Mouse (Mus musculus): Measurements from ENCODE around the gene Id1. TPM values are rescaled to one million over a fixed set of nuclear protein-coding genes. Genes with fewer than 3 reads are reported as not detected.

Gene Id1
- polyA plus RNA-seq, 1 experiment from 2014 or later = 23.2 TPM

DNA sequence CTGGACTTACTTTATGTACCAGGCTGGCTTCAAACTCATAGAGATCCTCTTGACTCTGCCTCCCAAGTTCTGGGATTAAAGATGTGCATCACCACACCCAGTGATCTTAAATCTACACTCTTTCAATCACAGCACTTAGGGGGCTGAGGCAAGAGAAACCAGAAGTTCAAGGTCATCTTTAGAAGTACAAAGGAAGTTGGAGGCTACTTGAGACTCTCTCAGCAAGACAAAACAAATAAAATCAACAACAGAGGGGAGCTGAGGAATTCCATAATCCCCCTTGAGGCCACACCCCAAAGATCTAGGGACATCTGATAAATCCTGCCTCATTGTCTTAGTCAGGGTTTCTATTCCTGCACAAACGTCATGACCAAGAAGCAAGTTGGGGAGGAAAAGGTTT is 36.2 kb downstream of the Id1 start:
- no peak overlapping the region for H3K27ac ChIP-seq
- no peak overlapping the region for H3K9ac ChIP-seq
- H3K36me3 ChIP-seq = 0 out of 2 replicates have a peak, but pooled peaks cover 4% of the 10 kb centered on the region
- H3K4me3 ChIP-seq (replicated peaks) = no peak overlapping the region
- no peak for DNase-seq
- H3K9me3 ChIP-seq (replicated peaks) = no peaks in the 10 kb centered on the region
- peaks cover 61% of the 10 kb centered on the region for H3K4me1 ChIP-seq (replicated peaks)
- peaks cover 26% of the 10 kb centered on the region for H3K27me3 ChIP-seq
- no peak for ATAC-seq (ENCODE audit: low read depth)
- 27% methylated on average over 1 of the region's 1 CpGs for WGBS (ENCODE audit: insufficient replicate concordance)
- no peak overlapping the region for H3K4me2 ChIP-seq

DNA sequence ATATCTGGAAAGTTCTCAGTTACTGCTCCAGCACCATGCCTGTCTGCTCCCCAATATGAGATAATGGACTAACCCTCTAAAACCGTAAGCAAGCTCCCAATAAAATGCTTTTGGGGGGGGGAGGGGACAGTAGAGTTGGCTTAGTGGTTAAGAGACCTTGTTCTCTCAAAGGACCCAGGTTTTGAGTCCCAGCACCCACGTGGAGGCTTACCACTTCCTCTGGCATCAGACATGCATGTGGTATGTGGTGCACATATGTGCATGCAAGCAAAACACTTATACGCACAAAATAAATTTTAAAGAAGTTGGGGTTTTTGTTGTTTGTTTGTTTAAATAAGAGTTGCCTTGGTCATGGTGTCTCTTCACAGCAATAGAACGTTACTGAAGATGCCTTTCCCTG is 39.3 kb downstream of the Id1 start:
- H3K4me1 ChIP-seq (replicated peaks) = peaks cover 48% of the 10 kb centered on the region
- no peaks in the 10 kb centered on the region for H3K9me3 ChIP-seq (replicated peaks)
- peaks cover 20% of the 10 kb centered on the region; the same call in 1 of the 2 replicates for H3K27me3 ChIP-seq
- no peak for DNase-seq
- no peak for ATAC-seq (ENCODE audit: low read depth)
- peaks cover 29% of the 10 kb centered on the region for H3K36me3 ChIP-seq
- no peak overlapping the region for H3K4me2 ChIP-seq
- H3K27ac ChIP-seq = no peak overlapping the region
- no peak overlapping the region for H3K4me3 ChIP-seq (replicated peaks)
- no peak overlapping the region for H3K9ac ChIP-seq
- 61% methylated on average over 4 of the region's 4 CpGs for whole genome bisulfite sequencing (ENCODE audit: insufficient replicate concordance)

GRCm38 (mm10) chr2:152776019-152776418 is 40.0 kb downstream of the Id1 start:
- H3K9ac ChIP-seq = no peak overlapping the region
- H3K4me1 ChIP-seq (replicated peaks) = peaks cover 54% of the 10 kb centered on the region
- peak overlapping the region; percentile 5; the same call in 1 of the 2 replicates for H3K27ac ChIP-seq
- DNase-seq (no peak), ATAC-seq (ENCODE audit: low read depth) (no peak)
- peaks cover 35% of the 10 kb centered on the region for H3K36me3 ChIP-seq
- WGBS (ENCODE audit: insufficient replicate concordance) = 85% methylated on average over 3 of the region's 3 CpGs
- H3K27me3 ChIP-seq = peaks cover 14% of the 10 kb centered on the region; the same call in 1 of the 2 replicates
- H3K4me2 ChIP-seq = no peak overlapping the region
- H3K9me3 ChIP-seq (replicated peaks) = no peaks in the 10 kb centered on the region
- H3K4me3 ChIP-seq (replicated peaks) = no peak overlapping the region

DNA sequence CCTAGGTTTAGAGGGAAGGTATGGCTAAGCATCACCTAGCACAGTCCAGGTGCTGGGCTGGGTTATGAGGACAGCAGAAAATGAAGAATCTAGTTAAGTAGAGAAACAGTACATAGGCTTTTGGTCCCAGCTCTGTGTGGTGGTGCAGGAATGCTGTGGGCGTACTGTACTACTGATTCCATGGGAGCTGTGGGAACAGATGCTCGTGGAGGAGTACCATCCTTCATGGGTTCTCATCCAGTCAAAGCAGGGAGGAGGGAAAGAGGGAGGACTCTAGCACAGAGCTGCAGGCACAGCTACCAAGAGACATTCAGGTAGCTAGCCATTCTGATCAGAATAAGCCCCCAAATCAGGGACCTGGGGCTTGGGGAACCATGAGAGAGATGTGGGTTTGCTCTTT is 40.4 kb downstream of the Id1 start:
- H3K27ac ChIP-seq = peak overlapping the region; percentile 5; the same call in 1 of the 2 replicates
- no peak overlapping the region for H3K4me2 ChIP-seq
- ATAC-seq (ENCODE audit: low read depth) = no peak
- no peak for DNase-seq
- H3K4me1 ChIP-seq (replicated peaks) = peaks cover 55% of the 10 kb centered on the region
- peaks cover 10% of the 10 kb centered on the region; the same call in 1 of the 2 replicates for H3K27me3 ChIP-seq
- H3K9me3 ChIP-seq (replicated peaks) = no peaks in the 10 kb centered on the region
- H3K36me3 ChIP-seq = peaks cover 39% of the 10 kb centered on the region
- WGBS (ENCODE audit: insufficient replicate concordance) = 75% methylated on average over 2 of the region's 2 CpGs
- no peak overlapping the region for H3K4me3 ChIP-seq (replicated peaks)
- no peak overlapping the region for H3K9ac ChIP-seq

- Histone ChIP-seq H3K27ac (no peak overlapping the region), H3K36me3 (peaks cover 46% of the 10 kb centered on the region), H3K27me3 (0 out of 2 replicates have a peak, but pooled peaks cover 4% of the 10 kb centered on the region), H3K4me2 (no peak overlapping the region), H3K4me1 (replicated peaks) (peaks cover 55% of the 10 kb centered on the region), H3K9me3 (replicated peaks) (no peaks in the 10 kb centered on the region), H3K4me3 (replicated peaks) (no peak overlapping the region), H3K9ac (no peak overlapping the region)
- ATAC-seq (ENCODE audit: low read depth) (no peak), DNase-seq (no peak)
- 84% methylated on average over 3 of the region's 3 CpGs for WGBS (ENCODE audit: insufficient replicate concordance)
Observed at GRCm38 (mm10) chr2:152777081-152777480, 41.0 kb downstream of the Id1 start.

DNA sequence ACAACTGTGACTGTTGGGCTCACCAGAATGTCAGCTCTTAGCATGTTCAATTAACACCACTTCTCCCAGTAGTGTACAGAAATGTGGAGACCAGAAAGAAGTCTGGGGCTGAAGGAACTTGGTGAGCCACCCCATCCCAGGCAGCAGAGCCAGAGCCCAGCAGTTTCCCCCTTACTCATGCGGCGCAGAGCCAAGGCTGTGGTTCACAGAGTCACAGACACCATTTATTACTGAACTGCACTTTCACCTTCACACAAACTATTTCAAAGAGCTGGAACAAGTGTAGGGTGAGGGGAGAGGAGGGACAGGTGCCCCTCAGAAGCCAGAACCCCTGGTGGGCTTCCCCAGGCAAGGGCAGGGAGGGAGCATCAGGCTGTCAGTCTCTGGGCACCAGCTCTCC is 44.4 kb downstream of the Id1 start:
- Histone ChIP-seq H3K36me3 (peaks cover 60% of the 10 kb centered on the region), H3K27ac (0 out of 2 replicates have a peak overlapping the region, but pooled peaks have one; percentile 31), H3K27me3 (no peaks in the 10 kb centered on the region), H3K4me3 (replicated peaks) (no peak overlapping the region), H3K4me2 (no peak overlapping the region), H3K9me3 (replicated peaks) (no peaks in the 10 kb centered on the region), H3K4me1 (replicated peaks) (peaks cover 70% of the 10 kb centered on the region), H3K9ac (no peak overlapping the region)
- no peak for DNase-seq
- 81% methylated on average over 2 of the region's 2 CpGs for WGBS (ENCODE audit: insufficient replicate concordance)
- ATAC-seq (ENCODE audit: low read depth) = no peak

DNA sequence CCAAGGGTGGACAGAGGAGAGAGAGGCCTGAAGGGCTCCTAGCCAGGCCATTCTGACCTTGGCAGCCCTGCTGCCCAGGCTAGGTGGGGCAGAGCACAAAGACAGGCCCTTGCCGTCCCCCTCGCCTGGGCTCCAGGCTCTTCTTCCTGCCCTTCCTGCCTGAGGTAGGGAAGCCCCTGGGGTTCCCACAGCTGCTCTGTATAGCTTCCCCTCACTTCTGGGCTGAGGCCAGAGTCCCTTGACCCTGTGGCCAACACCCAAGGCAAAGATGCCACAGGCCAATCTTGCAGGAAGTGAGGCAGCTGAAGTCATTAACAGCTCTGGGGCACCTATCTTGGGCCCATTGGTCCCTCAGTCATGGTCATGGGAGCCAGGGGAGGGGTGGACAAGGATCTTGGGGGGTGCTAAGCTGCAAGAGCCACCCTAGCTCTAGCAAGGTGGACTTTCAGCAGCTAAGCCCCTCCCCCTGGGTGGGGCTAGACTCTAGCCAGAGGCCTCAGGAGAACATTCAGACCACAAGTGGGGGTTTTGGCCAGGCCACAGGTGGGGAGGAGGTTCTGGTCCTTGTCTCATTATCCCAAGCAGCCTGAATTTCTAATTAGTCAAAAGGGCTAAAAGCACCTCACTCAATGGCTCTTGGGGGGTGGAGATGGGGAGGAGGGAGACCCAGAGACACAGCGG is 45.1 kb downstream of the Id1 start:
- ATAC-seq (ENCODE audit: low read depth) (no peak), DNase-seq (no peak)
- H3K27ac ChIP-seq = peak overlapping the region; percentile 31; the same call in 1 of the 2 replicates

GRCm38 (mm10) chr2:152782656-152783055 is 46.6 kb downstream of the Id1 start:
- H3K9ac ChIP-seq = 0 out of 2 replicates have a peak overlapping the region, but pooled peaks have one; percentile 1
- 0 out of 2 replicates have a peak, but pooled peaks have one; percentile 32 for ATAC-seq (ENCODE audit: low read depth)

More for the DNA sequence above, 45.1 kb downstream of the Id1 start:
- Histone ChIP-seq H3K27me3 (no peaks in the 10 kb centered on the region), H3K4me1 (replicated peaks) (peaks cover 77% of the 10 kb centered on the region), H3K4me3 (replicated peaks) (no peak overlapping the region), H3K9me3 (replicated peaks) (no peaks in the 10 kb centered on the region), H3K36me3 (peaks cover 60% of the 10 kb centered on the region), H3K4me2 (no peak overlapping the region), H3K9ac (peak overlapping the region; percentile 5; the same call in 1 of the 2 replicates)
- WGBS (ENCODE audit: insufficient replicate concordance) = 79% methylated on average over 3 of the region's 3 CpGs

GRCm38 (mm10) chr2:152783241-152783640 is 47.2 kb downstream of the Id1 start:
- Histone ChIP-seq H3K9me3 (replicated peaks) (no peaks in the 10 kb centered on the region), H3K27me3 (no peaks in the 10 kb centered on the region), H3K9ac (0 out of 2 replicates have a peak overlapping the region, but pooled peaks have one; percentile 1), H3K4me3 (replicated peaks) (no peak overlapping the region), H3K36me3 (peaks cover 57% of the 10 kb centered on the region), H3K4me2 (no peak overlapping the region), H3K4me1 (replicated peaks) (peaks cover 98% of the 10 kb centered on the region), H3K27ac (peak overlapping the region; percentile 31)
- ATAC-seq (ENCODE audit: low read depth) (no peak), DNase-seq (no peak)
- 83% methylated on average over 5 of the region's 5 CpGs for WGBS (ENCODE audit: insufficient replicate concordance)

More at GRCm38 (mm10) chr2:152782656-152783055, 46.6 kb downstream of the Id1 start:
- 44% methylated on average over 5 of the region's 5 CpGs for WGBS (ENCODE audit: insufficient replicate concordance)
- Histone ChIP-seq H3K4me3 (replicated peaks) (no peak overlapping the region), H3K27me3 (no peaks in the 10 kb centered on the region), H3K36me3 (peaks cover 60% of the 10 kb centered on the region), H3K4me2 (no peak overlapping the region), H3K4me1 (replicated peaks) (peaks cover 92% of the 10 kb centered on the region), H3K9me3 (replicated peaks) (no peaks in the 10 kb centered on the region), H3K27ac (peak overlapping the region; percentile 31)
- no peak for DNase-seq

DNA sequence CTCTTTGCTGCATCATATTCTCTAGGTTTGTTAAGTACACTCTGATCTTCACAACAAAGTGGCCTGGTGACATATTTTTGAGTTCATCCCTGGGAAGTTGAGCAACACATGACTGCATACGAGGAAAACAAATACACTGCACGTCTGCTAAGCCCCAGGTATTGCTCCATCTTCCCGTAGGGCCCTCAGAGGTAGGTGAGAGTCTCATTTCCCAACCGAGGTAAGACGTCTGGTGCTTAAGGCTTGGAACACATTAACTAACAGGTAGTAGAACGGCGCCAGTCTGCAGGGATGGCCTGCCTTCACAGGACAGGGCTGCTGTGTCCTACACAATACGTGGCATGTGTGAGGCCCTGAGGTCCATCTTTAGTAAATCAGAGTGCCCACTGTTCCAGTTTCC is 48.6 kb downstream of the Id1 start:
- Histone ChIP-seq H3K9ac (peak overlapping the region; percentile 74), H3K36me3 (peaks cover 45% of the 10 kb centered on the region), H3K9me3 (replicated peaks) (no peaks in the 10 kb centered on the region), H3K4me2 (0 out of 2 replicates have a peak overlapping the region, but pooled peaks have one; percentile 58), H3K27me3 (no peaks in the 10 kb centered on the region), H3K4me1 (replicated peaks) (peaks cover 100% of the 10 kb centered on the region), H3K27ac (peak overlapping the region; percentile 100), H3K4me3 (replicated peaks) (no peak overlapping the region)
- DNase-seq = no peak
- no peak for ATAC-seq (ENCODE audit: low read depth)
- WGBS (ENCODE audit: insufficient replicate concordance) = 84% methylated on average over 8 of the region's 8 CpGs

DNA sequence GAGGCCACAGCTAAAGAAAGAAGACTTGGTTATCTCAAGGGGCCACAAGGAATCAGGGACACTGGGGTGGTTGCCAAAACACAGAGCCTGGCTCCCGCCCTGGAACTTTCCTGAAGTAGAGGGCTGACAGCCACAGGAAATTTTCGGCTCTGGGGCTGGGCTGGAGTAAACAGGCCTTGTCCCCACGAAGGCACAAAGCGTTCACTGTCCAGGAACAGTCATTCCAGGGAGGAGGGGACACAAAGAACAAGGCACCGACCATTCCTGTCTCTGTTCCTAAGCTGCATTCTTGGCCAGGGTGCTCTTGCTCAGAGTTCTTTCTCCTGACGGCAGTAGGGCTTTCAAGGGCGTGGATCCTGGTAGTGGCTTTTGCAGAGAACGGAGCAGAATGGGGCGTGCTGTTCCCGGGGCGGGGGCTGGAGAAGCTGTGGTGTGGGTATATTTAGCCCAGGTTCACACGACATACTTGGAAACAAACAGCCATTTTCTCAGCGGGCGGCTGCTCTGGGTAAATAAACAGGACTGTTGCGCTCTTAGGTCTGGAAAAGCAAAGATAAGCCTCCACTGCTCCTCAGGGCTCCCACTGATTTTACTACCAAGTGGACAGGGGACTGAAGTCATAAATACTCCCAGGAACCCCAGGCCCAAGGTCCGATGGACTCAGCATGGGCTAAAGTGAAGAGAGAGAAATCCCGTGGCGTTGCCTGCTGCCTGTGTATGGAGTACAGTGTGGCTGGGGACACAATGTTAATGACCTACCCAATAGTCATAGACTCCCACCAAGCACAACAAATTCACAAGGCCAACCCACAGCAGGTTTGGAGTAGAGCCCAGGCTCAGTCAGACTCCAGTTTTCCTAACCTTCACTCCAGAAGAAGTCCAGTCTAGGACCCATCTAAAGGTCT is 49.6 kb downstream of the Id1 start:
- Histone ChIP-seq H3K4me1 (replicated peaks) (peaks cover 100% of the 10 kb centered on the region), H3K9me3 (replicated peaks) (no peaks in the 10 kb centered on the region), H3K36me3 (peaks cover 40% of the 10 kb centered on the region), H3K9ac (peak overlapping the region; percentile 74), H3K4me3 (replicated peaks) (peak overlapping the region; percentile 20), H3K4me2 (peak overlapping the region; percentile 58), H3K27me3 (no peaks in the 10 kb centered on the region), H3K27ac (peak overlapping the region; percentile 100)
- no peak for ATAC-seq (ENCODE audit: low read depth)
- peak; percentile 57 for DNase-seq
- WGBS (ENCODE audit: insufficient replicate concordance) = 30% methylated on average over 18 of the region's 18 CpGs

Measured in liver, embryonic 13.5 days (tissue).